Mouse (Mus musculus): ENCODE results near the gene Mknk1.

Gene Mknk1

DNA sequence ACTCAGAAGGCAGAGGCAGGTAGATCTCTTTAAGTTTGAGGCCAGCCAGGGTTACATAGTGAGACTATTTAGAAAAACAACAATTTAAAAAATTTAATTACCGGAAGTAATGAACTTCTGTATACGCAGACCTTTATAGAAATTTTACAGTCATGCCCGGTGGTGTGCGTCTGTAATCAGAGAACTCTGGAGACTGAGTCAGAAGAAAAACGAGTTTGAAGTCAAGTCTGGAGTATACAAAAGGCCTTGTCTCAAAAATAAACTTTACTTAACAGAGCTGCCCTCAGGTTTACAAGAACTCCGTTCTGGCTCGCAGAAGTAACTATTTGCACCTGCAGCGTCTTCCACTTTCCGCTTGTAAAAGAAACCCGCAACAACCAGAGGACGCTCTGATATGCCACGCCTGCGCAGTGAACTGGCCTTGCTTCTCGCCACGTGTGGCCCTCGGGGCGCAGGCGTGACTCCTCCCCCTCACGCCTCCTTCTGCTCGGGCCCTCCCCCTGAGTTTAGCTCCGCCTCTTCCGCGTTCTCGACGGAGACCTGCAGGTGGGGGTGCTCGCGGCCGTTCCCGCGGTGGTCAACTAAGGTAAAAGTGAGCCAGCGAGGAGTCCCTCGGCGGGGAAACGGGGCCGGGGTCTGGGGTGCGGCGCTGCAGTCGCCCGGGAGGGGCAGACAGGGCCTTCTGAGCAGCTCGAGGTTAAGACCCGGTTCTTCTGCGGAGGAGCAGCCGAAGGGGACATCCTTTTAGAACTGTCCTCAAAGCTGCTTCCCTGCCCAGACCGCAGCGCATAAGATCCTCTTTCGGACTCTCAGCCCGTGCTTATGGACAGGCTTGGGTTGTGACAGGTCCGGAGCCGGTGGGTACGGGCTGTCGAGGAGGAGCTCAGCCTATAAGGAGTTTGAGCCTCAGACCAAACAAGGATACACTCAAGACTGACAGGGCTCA lies at the start of gene Mknk1:
Mknk1 (plus strand) TSS at position 503 of the 946 bp plus-strand sequence.
- in situ Hi-C loops (cut with MboI, MseI), result loop anchor here (25.0 kb wide), 1 partner anchor 1298 kb away; the partner anchor contains the start of genes Btbd19, Plk3 and Tctex1d4

DNA sequence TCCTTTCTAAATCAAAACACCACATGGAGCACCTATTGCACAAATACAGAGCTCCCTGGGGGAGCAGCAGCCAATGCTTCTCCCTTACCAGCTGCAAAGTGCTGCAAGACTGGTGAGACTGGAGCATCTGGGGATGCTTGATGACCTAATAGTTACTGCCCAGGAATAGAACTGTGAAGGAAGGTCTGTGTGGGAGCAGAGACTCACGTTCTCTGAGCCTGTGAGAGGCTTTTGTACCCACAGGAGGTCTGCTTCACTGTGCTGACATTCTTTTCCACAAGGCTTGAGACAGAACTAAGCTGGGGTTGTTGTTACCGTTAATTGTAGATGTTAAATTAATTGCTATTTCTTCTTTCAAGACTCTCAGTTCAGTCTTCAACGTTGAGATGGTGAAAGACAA lies 48.1 kb upstream of the Mknk1 start:
- in situ Hi-C loops (cut with MboI, MseI), result no loop called here

DNA sequence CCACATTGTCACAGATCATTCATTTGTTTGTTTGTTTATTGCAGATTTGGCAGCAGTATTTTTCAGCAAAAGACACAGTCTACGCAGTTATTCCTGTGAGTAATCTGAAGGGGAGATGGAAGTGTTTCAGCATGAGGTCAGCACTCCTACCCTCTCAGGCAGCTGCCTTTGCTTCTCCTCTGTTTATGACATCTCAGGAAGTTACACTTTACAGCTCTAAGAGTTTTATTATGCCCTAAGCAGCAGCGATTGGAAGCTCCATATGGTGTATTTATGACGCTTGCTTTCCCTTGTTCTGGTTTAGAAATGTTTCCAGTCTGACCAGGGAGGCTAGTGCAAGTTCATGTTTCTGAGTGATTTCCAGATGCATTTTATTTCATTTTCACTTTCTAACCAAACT lies 43.6 kb upstream of the Mknk1 start:
- in situ Hi-C loops (cut with MboI, MseI), result no loop called here

DNA sequence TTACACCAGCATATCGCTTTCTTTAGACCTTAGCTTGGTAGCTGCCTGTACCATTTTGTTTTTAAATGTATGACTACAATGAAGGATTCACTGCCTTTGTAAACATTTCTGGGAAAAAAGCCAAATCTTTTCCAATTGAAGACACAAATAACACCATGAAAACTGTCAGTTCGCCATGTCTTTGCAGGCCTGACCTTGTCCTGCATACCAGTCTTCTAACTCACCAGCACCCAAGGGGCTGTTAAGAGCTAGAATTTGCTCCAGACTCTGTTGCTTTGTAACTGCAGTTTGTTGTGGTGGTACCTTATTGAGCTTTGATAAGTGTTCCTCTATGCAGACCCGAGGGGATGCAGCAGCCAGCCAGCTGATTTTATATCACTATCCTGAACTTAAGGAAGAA lies 39.0 kb upstream of the Mknk1 start:
- in situ Hi-C loops (cut with MboI, MseI), result no loop called here

DNA sequence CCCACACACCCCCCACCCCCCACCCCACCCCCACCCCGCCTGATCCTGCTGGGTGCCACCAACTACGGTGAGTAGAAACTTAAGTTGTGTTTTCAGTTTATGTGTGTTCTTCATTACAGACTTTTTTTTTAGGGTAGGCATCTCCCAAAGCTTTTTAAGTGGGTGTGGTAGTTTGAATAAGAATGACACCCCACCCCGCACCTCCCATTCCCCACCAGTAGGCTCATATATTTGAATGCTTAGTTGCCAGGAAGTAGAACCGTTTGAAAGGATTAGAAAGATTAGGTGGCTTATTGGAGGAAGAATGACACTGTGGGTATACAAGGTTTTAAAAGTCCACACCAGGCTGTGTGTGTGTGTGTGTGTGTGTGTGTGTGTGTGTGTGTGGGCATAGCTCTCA lies 26.7 kb upstream of the Mknk1 start:
- in situ Hi-C loops (cut with MboI, MseI), result no loop called here

DNA sequence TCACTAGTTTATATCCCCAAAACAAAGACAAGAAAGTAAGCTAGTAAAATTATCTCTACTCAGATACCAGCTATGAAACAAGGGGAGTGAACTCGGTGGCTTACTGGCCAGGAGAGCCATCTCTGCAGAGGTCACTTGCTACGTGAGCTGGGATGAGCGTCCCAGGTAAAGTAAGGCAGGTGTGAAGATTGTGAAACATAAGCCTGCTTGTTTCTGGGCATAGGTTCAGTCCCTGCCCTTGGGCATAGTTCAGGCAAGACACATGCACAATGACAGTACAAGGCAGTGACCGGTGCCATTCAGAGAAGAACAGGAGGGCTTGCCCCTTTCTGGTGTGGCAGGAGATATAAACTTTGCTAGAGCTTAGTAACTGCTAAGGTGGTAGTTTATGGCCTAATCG lies 23.4 kb upstream of the Mknk1 start:
- in situ Hi-C loops (cut with MboI, MseI), result no loop called here

DNA sequence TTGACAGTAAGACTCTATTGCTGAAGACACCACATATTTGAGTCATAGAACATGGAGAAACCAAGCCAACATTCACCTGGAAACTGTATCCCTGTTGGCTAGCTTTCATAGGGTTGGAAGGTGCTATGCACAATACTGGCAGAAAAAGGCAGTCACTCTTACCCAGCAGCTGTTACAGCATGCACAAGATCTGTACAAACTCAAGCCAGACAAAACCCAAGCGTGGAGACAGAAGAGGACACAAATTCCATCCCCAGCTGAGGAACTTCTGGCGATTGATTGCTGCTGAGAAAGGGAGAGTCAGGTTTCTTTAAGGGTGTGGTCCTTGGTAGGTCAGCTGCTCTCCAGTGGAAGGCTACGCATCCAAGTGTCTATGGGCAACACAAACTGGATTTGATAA lies 18.8 kb upstream of the Mknk1 start:
- in situ Hi-C loops (cut with MboI, MseI), result loop anchor here (10.0 kb wide), 1 partner anchor 1085 kb away; no protein-coding TSS in a partner anchor

DNA sequence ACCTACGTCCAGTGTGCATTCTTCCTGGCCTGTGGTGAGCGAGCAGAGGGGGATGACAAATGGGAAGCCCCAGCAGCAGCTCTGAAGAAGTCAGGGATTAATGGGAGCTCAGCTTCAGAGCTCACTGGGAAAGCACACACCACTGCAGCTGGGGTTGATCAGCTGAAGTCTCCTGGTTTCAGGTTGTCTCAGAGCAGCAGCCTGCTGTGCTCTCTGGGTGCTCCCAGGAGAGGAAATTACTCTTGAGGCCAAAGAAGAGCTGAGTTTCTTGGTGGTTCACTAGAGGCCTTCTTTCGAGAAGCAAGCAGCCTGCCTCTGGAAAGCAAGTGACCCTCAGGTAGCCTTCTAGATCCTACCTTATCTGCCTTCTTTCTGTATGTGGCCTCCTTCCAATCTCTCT lies 18.1 kb upstream of the Mknk1 start:
- in situ Hi-C loops (cut with MboI, MseI), result loop anchor here (10.0 kb wide), 1 partner anchor 1084 kb away; no protein-coding TSS in a partner anchor

DNA sequence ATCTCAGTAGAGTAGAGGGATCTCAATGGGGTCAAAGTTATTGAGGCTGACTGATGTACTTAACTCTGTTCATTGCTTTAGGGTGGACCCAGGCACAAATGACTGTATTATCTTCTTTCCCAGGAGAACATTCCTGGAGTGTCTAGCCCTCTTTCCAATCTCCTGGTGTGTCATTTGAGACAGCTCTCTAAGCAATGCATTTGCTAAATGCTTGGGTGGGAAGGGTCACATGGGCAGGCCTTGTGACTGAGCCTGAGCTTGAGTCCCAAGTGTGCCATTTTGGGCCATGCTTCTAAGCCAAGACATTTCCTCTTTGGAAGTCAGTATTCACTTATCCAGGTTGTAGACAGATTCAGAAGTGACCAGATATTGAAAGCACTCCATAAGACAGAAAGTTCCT lies 17.6 kb upstream of the Mknk1 start:
- in situ Hi-C loops (cut with MboI, MseI), result loop anchor here (10.0 kb wide), 1 partner anchor 1083 kb away; no protein-coding TSS in a partner anchor

DNA sequence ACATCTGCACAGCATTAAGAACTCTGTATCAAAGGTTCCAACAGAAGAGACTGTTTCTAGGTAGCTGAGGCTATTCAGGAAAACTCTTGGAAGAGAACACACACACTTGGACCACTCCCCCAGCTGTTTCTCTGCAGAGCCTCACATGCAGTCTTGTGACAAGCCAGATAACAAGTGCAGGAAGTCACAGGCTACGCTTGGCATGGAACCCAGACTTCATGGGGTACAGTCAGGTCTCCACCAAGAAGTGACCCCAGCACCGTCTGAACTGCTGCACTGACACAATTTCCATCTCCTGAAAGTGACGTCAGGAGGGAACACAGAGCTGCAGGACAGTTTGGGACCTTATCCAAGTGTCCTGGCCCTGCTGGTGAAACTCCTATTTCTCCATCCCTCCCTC lies 17.1 kb upstream of the Mknk1 start:
- in situ Hi-C loops (cut with MboI, MseI), result loop anchor here (10.0 kb wide), 1 partner anchor 1083 kb away; no protein-coding TSS in a partner anchor

DNA sequence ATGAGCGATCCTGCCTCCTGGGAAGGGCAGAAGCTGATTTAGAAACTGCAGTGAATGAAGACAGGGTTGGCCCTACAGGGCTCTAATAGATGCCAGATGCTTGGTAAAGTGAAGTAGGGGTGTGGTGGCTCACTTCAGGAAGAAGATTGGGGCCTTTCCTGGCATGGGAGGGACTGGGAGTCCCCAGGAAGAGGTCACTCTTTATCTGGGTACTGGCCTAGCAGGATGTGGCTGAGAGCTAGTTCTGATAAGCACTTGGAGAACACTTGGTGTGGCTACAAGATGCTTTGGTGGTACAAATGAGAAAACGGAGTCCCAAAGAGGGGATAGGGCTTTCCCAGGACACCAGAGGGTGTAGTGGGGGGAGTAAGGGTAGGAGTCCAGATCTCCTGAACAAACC lies 14.8 kb upstream of the Mknk1 start:
- in situ Hi-C loops (cut with MboI, MseI), result loop anchor here (10.0 kb wide), 1 partner anchor 1081 kb away; no protein-coding TSS in a partner anchor

DNA sequence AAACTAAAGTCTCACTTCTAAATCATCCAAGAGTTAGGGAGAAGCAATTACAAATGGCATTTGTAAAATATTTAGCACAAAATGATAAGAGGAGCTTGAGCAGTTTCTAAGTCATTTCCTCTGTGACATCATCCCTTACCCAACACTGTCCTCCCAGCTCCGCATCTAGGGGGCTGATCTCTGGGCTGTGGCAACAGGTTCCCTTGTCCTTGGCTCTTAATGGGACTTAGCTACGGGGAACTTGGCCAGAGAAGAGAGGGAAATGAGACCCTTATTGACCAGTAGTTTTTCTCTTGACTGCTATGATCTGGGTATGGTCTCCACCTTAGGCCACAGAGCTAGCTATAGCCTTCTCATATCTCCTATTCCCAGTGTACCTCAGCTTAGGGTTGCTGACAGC lies 13.7 kb upstream of the Mknk1 start:
- in situ Hi-C loops (cut with MboI, MseI), result loop anchor here (5.0 to 25.0 kb wide), 3 partner anchors 83 to 1312 kb away; partner anchors contain the start of genes Btbd19, Plk3 and Tctex1d4

DNA sequence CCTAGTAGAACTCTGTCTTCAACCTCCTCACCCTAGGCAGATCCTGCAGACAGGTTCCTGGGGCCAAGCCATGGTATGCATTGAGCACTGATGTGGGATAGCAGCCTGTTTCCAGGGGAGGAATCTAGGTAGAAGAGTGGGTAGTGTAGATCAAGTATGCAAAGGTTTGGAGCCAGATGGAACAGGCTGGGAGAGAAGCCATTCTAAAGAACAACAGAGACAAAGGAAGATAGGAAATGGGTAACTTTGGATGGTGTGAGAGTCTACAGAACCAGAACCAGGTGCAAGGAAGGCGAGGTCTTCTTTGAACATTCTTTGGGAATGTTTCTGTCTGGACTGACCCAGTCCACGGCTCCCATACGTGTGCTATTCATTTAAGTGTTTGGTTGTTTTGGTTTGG lies 11.9 kb upstream of the Mknk1 start:
- in situ Hi-C loops (cut with MboI, MseI), result loop anchor here (5.0 to 25.0 kb wide), 3 partner anchors 85 to 1310 kb away; partner anchors contain the start of genes Btbd19, Plk3 and Tctex1d4

DNA sequence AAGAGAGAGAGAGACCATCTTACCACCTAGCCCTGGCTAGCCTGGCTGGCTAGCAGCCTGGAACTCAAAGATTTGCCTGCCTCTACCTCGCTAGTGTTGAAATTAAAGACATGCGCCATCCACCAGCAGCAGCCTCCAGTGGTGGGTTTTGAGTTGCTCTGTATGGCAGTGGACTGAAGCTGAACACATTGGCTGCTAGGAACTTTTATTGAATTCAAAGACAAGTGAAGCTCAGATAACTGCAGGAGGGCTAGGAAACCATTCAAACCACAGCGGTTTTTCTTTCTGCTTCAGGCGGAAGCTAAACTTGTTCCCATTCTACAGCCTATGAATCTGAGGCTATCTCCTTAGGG lies 11.5 kb upstream of the Mknk1 start:
- in situ Hi-C loops (cut with MboI, MseI), result loop anchor here (5.0 to 25.0 kb wide), 3 partner anchors 85 to 1310 kb away; partner anchors contain the start of genes Btbd19, Plk3 and Tctex1d4

DNA sequence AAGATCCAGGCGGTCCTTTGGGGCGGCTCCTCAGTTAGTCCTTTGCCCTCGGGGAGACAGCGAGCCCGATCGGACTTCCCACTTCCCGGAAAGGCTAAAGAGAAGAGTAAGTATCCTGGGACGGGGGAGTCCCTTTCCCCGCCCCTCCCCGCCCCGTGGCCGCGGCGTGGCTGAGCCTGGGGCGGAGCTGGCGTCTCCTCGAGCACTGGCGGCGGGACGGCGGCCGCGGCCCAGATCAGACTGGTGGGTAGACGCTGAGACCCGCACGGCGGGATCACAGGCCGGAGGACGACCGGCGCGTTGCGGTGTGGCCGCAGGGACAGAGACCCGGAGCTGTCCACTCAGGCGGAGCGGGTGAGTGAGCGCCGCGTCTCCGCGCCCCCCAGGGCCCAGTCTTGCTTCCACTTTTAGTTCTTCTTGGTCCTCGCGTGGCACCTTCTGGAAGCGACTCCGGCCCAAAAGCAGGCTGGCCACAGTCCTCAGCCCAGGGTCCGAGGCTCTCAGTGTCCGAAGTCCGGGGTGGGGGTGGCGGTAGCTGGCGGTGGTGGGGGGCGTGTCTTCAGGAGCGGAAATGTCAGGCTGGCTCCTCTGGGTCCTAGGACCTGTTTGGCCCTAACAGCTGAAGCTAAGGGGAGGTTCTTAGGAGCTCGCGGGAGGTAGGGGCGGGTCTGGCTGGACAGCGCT lies 11.0 kb upstream of the Mknk1 start, which contains the start of gene Mob3c:
Mob3c (plus strand) TSS at position 205 of the 684 bp plus-strand sequence.
- in situ Hi-C loops (cut with MboI, MseI), result loop anchor here (5.0 to 25.0 kb wide), 3 partner anchors 86 to 1309 kb away; partner anchors contain the start of genes Btbd19, Plk3 and Tctex1d4

DNA sequence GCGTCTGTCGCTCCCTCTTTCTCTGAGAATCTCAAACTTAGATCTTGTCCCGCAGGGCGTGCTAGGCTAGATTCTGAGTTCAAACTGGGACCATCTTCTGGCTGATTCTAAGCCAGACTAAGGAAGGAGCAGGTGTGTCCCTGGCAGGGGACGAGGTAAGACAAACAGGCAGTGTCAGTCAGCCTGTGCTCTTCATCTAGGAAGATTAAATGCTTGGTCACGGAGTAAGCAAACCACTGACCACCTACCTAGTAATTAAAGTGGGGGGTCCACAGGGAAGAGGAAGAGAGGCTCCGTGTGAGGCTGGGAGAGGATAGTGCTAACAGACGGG lies 10.5 kb upstream of the Mknk1 start:
- in situ Hi-C loops (cut with MboI, MseI), result loop anchor here (5.0 to 25.0 kb wide), 3 partner anchors 86 to 1309 kb away; partner anchors contain the start of genes Btbd19, Plk3 and Tctex1d4

DNA sequence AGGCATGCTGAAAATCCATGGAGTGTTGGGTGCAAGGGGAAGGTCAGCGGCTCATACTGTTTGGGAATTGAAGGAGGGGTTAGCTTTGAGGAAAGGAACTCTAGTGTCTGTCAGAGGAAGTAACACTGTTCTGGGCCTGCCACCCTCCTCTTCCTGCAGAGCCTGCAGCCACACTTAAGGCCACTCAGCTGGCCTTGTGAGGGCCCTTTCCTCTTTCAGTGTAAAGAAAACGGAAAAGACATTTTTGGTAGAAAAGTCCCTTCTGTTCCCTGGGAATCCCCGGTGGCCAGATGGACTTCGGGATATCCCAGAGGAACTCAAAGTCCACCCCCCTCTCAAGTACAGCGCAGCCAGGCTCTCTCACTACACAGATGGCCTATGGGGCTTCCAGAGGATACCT lies 8.5 kb upstream of the Mknk1 start:
- in situ Hi-C loops (cut with MboI, MseI), result loop anchor here (25.0 kb wide), 1 partner anchor 1307 kb away; the partner anchor contains the start of genes Btbd19, Plk3 and Tctex1d4

DNA sequence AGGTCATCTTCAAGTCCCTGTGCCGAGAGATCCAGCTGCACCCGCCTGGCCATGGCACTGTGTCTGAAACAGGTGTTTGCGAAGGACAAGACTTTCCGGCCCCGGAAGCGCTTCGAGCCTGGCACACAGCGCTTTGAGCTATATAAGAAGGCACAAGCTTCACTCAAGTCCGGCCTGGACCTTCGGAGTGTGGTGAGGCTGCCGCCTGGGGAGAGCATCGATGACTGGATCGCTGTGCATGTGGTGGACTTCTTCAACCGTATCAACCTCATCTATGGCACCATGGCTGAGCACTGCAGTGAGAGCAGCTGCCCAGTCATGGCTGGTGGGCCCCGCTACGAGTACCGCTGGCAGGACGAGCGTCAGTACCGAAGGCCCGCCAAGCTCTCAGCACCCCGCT lies 7.8 kb upstream of the Mknk1 start:
- in situ Hi-C loops (cut with MboI, MseI), result loop anchor here (25.0 kb wide), 1 partner anchor 1306 kb away; the partner anchor contains the start of genes Btbd19, Plk3 and Tctex1d4

DNA sequence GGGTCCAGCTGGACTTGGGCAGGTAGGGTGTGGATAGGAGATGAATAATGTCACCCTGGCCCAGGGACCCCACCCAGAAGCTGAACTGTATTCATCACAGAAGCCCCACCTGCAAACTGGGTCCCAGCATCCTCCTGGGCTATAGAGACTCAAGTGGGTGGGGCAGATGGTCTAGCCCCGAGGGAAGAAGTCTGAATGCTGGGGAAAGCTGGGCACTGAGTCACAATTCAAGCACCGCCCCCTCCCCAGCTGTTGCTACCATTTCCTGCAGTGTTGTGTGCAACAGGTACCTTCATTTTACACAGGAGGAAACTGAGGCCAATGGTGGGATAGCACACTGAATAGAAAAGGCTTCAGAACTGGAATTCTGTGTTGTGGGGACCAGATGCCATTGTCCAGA lies 7.0 kb upstream of the Mknk1 start:
- in situ Hi-C loops (cut with MboI, MseI), result loop anchor here (25.0 kb wide), 1 partner anchor 1305 kb away; the partner anchor contains the start of genes Btbd19, Plk3 and Tctex1d4

DNA sequence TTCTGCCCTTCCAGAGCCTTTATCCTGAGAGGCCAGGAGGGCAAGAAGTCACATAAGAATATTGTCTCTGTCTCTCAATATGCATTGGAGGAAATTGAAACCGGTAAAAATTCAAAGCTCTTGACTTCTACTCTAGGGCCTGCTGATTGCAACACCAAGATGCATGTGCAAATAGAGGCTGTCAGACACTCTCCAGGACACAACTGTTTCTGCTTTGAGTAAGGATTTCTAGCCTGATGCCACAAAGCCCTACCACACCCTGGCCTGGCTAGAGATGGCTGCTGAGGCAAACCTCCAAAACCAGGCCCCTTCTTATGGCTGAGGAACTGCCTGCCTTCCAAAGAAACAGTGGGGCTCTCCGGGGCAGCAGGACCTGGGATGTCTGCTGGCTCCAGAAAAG lies 3.4 kb upstream of the Mknk1 start:
- in situ Hi-C loops (cut with MboI, MseI), result loop anchor here (25.0 kb wide), 1 partner anchor 1302 kb away; the partner anchor contains the start of genes Btbd19, Plk3 and Tctex1d4

DNA sequence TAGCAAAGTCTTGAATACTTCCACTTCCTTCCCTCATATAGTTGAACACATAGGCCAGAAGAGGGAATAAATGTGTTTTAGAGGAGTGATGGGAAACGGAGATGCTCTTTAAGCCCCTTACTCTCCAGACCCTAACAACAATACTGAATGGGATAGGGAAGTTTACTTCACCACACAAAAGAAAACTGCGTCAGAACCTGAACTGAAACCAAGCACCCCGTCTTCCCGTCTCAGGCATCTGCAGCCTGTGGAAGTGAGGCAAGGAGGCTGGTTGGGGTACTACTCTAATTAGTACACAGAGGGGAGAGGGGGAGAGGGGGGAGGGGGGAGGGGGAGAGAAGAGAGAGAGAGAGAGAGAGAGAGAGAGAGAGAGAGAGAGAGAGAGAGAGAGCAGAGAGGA lies 802 bp upstream of the Mknk1 start:
- in situ Hi-C loops (cut with MboI, MseI), result loop anchor here (25.0 kb wide), 1 partner anchor 1299 kb away; the partner anchor contains the start of genes Btbd19, Plk3 and Tctex1d4
